Mouse (Mus musculus) liver, postnatal 0 days (tissue): ENCODE measurements around the gene Ncoa1.

Experiments
- CTCF ChIP-seq: sonication (generic); IDR thresholded peaks from 2 replicates; pipeline ENCODE4 v1.5.1; 2016; ENCODE audit warnings: antibody characterized with exemption, low read depth
- EP300 ChIP-seq: IDR thresholded peaks from 2 replicates; pipeline ENCODE4 v1.6.1; 2016; ENCODE audit warnings: antibody characterized with exemption, low read depth, mild to moderate bottlenecking

DNA sequence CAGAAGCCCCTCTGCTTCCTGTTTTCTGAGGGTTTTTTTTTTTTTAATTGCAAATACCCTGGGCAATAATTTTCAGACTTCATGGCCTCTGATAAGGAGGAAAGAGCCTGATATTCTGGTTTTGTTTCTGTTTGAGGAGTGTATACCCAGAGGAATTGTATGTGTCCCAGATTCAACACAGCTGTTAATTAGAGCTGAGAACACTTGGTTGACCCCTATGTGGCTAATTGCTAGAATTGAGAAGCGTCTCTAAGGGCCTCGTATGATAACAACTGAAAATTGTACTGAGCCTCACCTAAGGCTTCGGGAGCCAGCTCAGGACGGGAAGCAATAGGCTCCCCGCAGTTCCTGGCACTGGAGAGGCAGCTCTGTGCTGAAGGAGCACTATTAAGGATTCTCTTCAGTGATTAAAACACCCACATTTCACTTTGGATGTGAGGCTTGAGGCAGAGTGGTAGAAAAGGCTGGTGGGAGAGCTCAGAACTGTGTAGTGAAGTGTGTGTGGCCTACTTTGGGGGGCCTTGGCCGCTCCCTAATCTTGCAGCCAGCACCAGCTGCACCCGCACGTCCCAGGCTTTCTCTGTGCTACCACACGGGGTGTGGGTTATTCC lies 46.8 kb upstream of the Ncoa1 start:
- TF ChIP-seq CTCF (no peak), EP300 (no peak)
